Mouse (Mus musculus) lung, adult 2 months (tissue): ENCODE results near the gene Sdr39u1.

Source experiments
- CTCF ChIP-seq: fragments of 200-500 bp; IDR thresholded peaks from 2 replicates; pipeline ENCODE4 v1.5.1; 2011; ENCODE audit warnings: mild to moderate bottlenecking, low read length, control low read depth; ENCODE audit not compliant: insufficient read depth
- POLR2A ChIP-seq: fragments of 200-500 bp; IDR thresholded peaks from 2 replicates; pipeline ENCODE4 v1.6.1; 2011; ENCODE audit warnings: low read depth, mild to moderate bottlenecking, control low read depth, low read length, borderline replicate concordance; ENCODE audit errors: extremely low read depth

GRCm38 (mm10) chr14:55905518-55905917 lies 5.4 kb upstream of the Sdr39u1 start:
- TF ChIP-seq CTCF (no peak), POLR2A (no peak)
